ENCODE assay signal across 9 mouse cellular contexts in the genomic region with DNA sequence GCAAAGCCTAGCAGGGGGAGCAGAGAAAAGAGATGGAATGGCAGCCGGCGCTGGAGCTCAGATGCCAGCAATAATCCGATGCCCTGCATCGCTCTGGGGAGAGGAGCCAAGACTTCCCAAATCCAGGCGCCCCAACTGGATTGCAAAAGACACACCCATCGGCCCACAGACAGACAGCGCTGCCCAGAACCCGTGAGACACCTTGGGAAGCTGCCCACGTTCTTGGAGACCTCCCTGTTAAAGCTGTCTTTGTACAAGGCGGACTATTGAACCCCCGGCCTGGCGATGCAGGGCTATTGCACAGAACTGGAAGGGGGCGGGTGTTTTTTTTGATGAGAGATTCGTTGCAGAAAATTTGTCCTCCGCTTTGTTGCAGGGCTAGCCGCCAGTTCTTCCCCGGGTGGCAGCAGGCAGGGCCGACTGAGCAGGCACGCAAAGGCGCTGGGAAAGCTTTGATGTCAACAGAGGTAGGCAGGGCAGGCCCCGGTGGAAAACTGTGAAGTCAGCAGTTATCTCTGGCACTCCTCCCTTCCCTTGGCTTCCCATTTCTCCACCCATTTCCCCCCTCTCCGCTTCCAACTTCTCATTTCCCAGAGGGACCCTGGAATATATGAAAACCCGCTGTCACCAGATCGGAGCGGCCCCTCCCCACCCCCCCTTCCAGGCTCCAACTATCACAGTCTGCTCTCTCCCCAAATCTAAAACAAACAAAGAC. TPM values are rescaled to one million over a fixed set of nuclear protein-coding genes. Genes with fewer than 3 reads are reported as not detected.
DNase-seq lines count a peak whose midpoint lies in the region; ATAC-seq and TF ChIP-seq lines count a peak whose summit lies in the region.
"Had no signal": no experiment of that assay in that cellular context is flagged by ENCODE, and none has a peak within 500 bp of the region (broad histone marks: within the 10 kb centered on the region; RNA-seq: fewer than 3 reads in every experiment).

No protein-coding gene starts in this region.

- peak overlapping the region; percentile 54 for H3K4me2 ChIP-seq in forebrain, postnatal 0 days (ENCODE audit: low read depth)
- H3K4me2 ChIP-seq in lung, embryonic 15.5 days = peak overlapping the region; percentile 57

- no peak for TF ChIP-seq POLR2A in cerebellum, adult 2 months (IDR thresholded peaks at IDR 0.05; ENCODE audit: borderline replicate concordance, insufficient read depth, low read length)

- ATAC-seq in forebrain, postnatal 0 days = peak; percentile 76
- ATAC-seq in lung, embryonic 15.5 days (ENCODE audit: borderline replicate concordance, extremely low read depth, low FRiP score, low TSS enrichment) = peak; percentile 73; the same call in 1 of the 2 replicates

- H3K4me1 ChIP-seq in ES-E14 (ENCODE audit: control insufficient read depth in 2 of 2, insufficient read depth in 2 of 2, low read length in 2 of 2, poor library complexity in 1 of 2) = peaks cover 2 to 4% of the 10 kb centered on the region in 2 experiments; a peak in 2 of 4 replicates
- H3K4me1 ChIP-seq in cerebellum, adult 2 months (ENCODE audit: control insufficient read depth, insufficient read depth, low read length) = no peaks in the 10 kb centered on the region; the same call in 1 of the 2 replicates
- peaks cover 3% of the 10 kb centered on the region; the same call in 1 of the 2 replicates for H3K4me1 ChIP-seq in forebrain, postnatal 0 days (ENCODE audit: insufficient read depth)
- peaks cover 32% of the 10 kb centered on the region for H3K4me1 ChIP-seq in lung, embryonic 15.5 days

- TF ChIP-seq CTCF in cerebellum, adult 2 months (IDR thresholded peaks at IDR 0.05; ENCODE audit: borderline replicate concordance, insufficient read depth, low read depth, low read length) = no peak
- TF ChIP-seq CTCF in forebrain, postnatal 0 days (IDR thresholded peaks at IDR 0.05; ENCODE audit: low read depth) = no peak

- in situ Hi-C loops in ES-E14 (cut with MboI; ENCODE audit: low sequenced_read_pairs in 2 of 2, unreplicated experiment in 2 of 2) = no loop called here

- H3K4me3 ChIP-seq in ES-E14 (ENCODE audit: insufficient read depth in 1 of 2, low read depth in 1 of 2, low read length in 2 of 2, poor library complexity in 1 of 2, severe bottlenecking in 1 of 2) = peak overlapping the region; percentile 28 to 43; a peak in 3 of 4 replicates
- peak overlapping the region; percentile 62 for H3K4me3 ChIP-seq in cerebellum, adult 2 months (replicated peaks; ENCODE audit: insufficient read depth, low read depth, low read length)
- H3K4me3 ChIP-seq in forebrain, postnatal 0 days (ENCODE audit: low read depth, low read length) = peak overlapping the region; percentile 30
- peak overlapping the region; percentile 19 for H3K4me3 ChIP-seq in lung, embryonic 15.5 days

- H3K36me3 ChIP-seq in ES-E14 (ENCODE audit: control insufficient read depth, insufficient read depth, low read length, poor library complexity, severe bottlenecking) = no peaks in the 10 kb centered on the region
- H3K36me3 ChIP-seq in forebrain, postnatal 0 days (ENCODE audit: insufficient read depth) = no peaks in the 10 kb centered on the region
- no peaks in the 10 kb centered on the region for H3K36me3 ChIP-seq in lung, embryonic 15.5 days

- 7% methylated on average over 25 of the region's 25 CpGs for WGBS in cerebellum, adult 2 months
- WGBS in forebrain, postnatal 0 days = 9% methylated on average over 25 of the region's 25 CpGs
- WGBS in lung, embryonic 15.5 days = 9% methylated on average over 25 of the region's 25 CpGs

- no peaks in the 10 kb centered on the region for H3K9me3 ChIP-seq in ES-E14 (ENCODE audit: control insufficient read depth, insufficient read depth, low read depth, low read length)
- no peaks in the 10 kb centered on the region for H3K9me3 ChIP-seq in forebrain, postnatal 0 days (ENCODE audit: low read length)
- H3K9me3 ChIP-seq in lung, embryonic 15.5 days = no peaks in the 10 kb centered on the region

- H3K27ac ChIP-seq in ES-E14 (ENCODE audit: insufficient read depth, low read depth, low read length, poor library complexity, severe bottlenecking) = no peak overlapping the region
- H3K27ac ChIP-seq in cerebellum, adult 2 months (ENCODE audit: insufficient read depth, low read length) = no peak overlapping the region
- H3K27ac ChIP-seq in forebrain, postnatal 0 days (ENCODE audit: low read depth, low read length) = peak overlapping the region; percentile 59; the same call in 1 of the 2 replicates
- H3K27ac ChIP-seq in lung, embryonic 15.5 days = peak overlapping the region; percentile 89
- H3K27ac ChIP-seq: macrophage had no signal

- H3K27me3 ChIP-seq in cerebellum, adult 2 months (ENCODE audit: control insufficient read depth, insufficient read depth, low read length) = no peaks in the 10 kb centered on the region
- H3K27me3 ChIP-seq in forebrain, postnatal 0 days (ENCODE audit: insufficient read depth, low read length) = no peaks in the 10 kb centered on the region
- no peaks in the 10 kb centered on the region for H3K27me3 ChIP-seq in lung, embryonic 15.5 days

- H3K9ac ChIP-seq in ES-E14 (ENCODE audit: insufficient read depth, low read depth, low read length, poor library complexity, severe bottlenecking) = 0 out of 2 replicates have a peak overlapping the region, but pooled peaks have one; percentile 15
- H3K9ac ChIP-seq in forebrain, postnatal 0 days = peak overlapping the region; percentile 49
- H3K9ac ChIP-seq in lung, embryonic 15.5 days = 0 out of 2 replicates have a peak overlapping the region, but pooled peaks have one; percentile 14

- DNase-seq in ES-E14 (ENCODE audit: low read depth, low spot score) = no peak
- peak; percentile 37 to 40 for DNase-seq in cerebellum, adult 2 months
- DNase-seq in forebrain, postnatal 0 days = peak; percentile 64
- DNase-seq in heart, postnatal 4 days = peak; percentile 69
- peak; percentile 62 for DNase-seq in layer of hippocampus, adult 9-11 months
- DNase-seq in ovary, postnatal 36 days (ENCODE audit: low spot score) = peak; percentile 49
- no peak for DNase-seq in thymus, adult 18-20 months

TF ChIP-seq in ES-E14, 5 proteins besides CTCF, POLR2A, EP300 and RAD21:
- TF ChIP-seq ZNF384 (IDR thresholded peaks at IDR 0.05; ENCODE audit: low read depth, low read length) (no peak), MAFK (IDR thresholded peaks at IDR 0.05; ENCODE audit: insufficient read depth, low read depth, low read length) (peak; percentile 90)

RNA-seq across cellular contexts. Expression of gene Eml4, which starts 28.0 kb away (rescaled TPM):
- 39.5 and 43.0 TPM in 2 replicates for total RNA-seq in ES-E14 (2012; rRNA removed)
- 16.7 and 17.3 TPM in 2 replicates for polyA plus RNA-seq in cerebellum, adult 2 months (2012; rRNA removed)
- 51.5 and 58.7 TPM in 2 replicates for total RNA-seq in forebrain, postnatal 0 days (2014; rRNA removed)
- polyA plus RNA-seq in forebrain, postnatal 0 days (2015; fragmentation: Nextera tagmentation; extraction: Ambion mirVana) = 12.9 and 20.0 TPM in 2 replicates
- total RNA-seq in heart, postnatal 4 days (2021) = 10 to 100 TPM; 17.5 to 18.1 TPM
- 33.7 and 33.8 TPM in 2 replicates for polyA plus RNA-seq in lung, embryonic 15.5 days (2015; fragmentation: Nextera tagmentation; extraction: Ambion mirVana)

Comparison
In these comparisons a context has a peak if more than half of its experiments do, and no peak if none do; other contexts are left out.
1. DNase-seq: peak in cerebellum, adult 2 months (2 of 2), forebrain, postnatal 0 days (single experiment), heart, postnatal 4 days (single experiment), layer of hippocampus, adult 9-11 months (single experiment) and ovary, postnatal 36 days (single experiment); none in ES-E14 (single experiment) and thymus, adult 18-20 months (0 of 2).
2. H3K27ac ChIP-seq: peak in forebrain, postnatal 0 days (single experiment) and lung, embryonic 15.5 days (single experiment); none in ES-E14 (single experiment) and cerebellum, adult 2 months (single experiment).
3. Peak in every context shown above with its lines, with median percentiles within 50 percentile points of each other: H3K4me3 ChIP-seq and H3K9ac ChIP-seq.